Mouse (Mus musculus): ENCODE measurements around the gene Adcyap1r1. TPM values are rescaled to one million over a fixed set of nuclear protein-coding genes. Genes with fewer than 3 reads are reported as not detected.

Adcyap1r1 gene
- total RNA-seq, 2 experiments from 2014 or later: 8.6 to 11.9 TPM

DNA sequence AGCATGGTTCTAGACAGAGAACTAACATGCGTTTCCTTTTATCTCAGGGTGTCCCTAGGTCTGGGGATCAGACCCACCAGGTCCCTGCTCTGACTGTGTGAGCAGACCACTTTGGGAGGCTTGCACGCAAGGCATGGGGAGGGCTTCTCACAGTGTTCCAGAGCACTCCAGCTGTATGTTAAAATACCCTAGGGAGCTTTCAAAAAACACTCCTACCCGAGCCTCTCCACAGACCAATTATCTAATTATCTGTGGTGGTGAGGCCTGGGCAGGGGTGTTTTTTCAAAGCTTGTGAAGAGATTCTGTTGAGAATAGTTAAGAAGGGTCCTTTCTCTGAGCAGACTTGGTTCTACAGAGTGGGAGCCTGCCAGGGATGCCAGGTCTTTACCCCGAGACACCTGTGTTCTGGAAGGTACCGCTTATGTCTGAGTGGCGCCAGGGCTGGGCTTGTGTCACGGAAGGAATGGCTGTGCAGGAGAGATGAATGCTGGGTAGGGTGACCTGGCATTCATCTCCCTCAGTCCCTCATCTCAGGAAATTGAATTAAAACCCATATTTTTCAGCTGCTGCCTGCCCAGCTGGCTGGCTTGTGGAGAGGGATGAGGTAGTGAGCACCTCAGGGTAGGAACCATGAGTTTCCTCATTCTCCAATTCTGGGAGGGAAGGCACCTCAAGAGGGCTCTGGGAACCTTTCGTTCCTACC, 2.7 kb upstream of the Adcyap1r1 start:
- DNase-seq: no peak

- DNase-seq: no peak
Measured at GRCm38 (mm10) chr6:55452381-55452780, 603 bp downstream of the Adcyap1r1 start.

- DNase-seq: peak; percentile 49
Measured at GRCm38 (mm10) chr6:55453548-55453947, 1.8 kb downstream of the Adcyap1r1 start.

DNA sequence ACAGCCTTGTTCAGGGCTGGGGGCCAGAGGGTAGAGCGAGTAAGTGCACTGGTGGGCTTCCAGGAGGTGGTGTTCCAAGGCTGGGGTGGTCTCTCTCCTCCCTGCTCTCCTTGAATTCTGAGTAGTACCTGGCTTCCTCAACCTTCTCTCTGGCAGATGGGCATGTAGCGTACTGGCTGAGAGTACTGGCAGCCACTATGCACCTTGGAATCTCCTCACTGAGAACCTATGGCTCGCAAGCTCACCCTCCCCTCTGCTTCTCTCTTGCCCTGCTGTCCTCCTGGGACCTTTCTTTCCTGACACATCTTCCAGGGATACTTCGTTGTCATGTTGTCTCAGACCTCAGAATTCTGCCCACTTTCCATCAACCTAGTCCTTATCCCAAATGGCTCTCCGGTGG, 3.9 kb downstream of the Adcyap1r1 start:
- DNase-seq: no peak

DNA sequence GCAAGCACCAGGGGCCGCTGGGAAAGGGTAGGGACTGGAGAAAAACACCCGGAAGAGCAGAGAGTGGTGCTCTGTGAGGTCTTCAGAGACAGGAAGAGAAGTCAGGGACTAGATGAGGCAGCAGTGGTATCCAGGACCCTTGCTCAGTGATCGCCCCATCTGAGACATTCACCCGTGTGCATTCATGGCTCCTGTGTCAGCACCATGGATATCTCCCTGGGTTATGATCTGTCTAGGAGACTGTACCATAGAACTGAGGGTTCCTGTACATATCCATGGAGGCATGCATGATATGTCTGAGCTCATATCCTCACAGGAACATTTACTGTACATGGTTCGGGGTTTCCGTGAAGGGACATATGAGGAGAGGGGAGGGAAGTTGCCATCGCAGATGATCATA, 5.9 kb downstream of the Adcyap1r1 start:
- DNase-seq: no peak

DNA sequence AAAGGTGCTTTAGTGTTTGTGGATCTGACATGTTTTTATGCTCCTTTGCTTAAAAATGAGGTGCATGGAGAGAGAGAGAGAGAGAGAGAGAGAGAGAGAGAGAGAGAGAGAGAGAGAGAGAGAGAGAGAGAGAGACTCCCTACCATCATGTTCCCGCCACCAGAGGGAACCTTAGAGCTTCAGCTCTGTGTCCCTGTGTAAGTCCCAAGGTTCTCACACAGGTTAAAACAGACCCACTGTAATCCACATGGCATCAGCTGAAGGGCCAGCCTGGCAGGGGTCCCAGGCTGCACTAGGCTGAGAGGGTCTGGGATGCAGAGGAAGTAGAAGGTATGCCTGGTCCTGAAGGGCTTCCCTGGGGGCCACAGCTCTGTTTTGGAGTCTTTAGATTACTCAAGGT, 6.4 kb downstream of the Adcyap1r1 start:
- no peak for DNase-seq

DNA sequence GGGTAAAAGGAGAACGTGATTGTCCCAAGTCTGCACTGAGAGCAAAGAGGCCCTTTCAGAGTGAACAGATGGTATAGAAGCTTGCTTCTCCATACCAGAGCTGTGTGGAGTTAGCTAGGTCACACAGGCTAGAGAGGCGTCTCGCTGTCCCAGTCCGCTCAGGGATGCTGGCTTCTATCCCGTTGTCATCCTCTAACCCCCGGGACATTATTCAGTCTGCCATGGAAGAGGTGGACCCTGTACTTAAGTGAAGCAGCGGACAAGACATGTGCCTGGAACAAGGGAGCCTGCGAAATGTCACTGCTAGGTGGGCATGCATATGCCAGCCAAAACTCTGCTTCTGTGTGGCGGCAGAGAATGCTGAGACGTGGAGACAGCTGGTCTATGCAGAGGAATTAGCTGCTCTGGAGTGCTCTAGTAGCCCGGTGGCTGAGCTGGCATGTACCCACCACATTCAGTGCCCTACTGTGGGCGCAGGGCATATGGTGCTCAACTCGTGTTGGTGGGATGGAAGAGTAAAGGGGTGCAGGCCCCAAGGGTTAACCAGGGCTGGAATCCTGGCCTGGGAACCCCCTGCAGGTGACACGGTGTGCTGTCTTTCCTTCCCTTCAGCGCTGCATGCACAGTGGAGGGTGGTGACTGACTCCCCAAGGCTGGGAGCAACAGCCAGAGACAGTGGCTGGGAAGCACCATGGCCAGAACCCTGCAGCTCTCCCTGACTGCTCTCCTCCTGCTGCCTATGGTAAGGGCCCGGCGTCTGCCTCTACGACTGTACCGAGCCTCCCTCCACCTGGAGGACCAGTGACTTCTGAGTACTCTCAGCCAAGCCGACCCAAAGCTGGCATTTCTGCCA, 8.0 kb downstream of the Adcyap1r1 start:
- no peak for DNase-seq

DNA sequence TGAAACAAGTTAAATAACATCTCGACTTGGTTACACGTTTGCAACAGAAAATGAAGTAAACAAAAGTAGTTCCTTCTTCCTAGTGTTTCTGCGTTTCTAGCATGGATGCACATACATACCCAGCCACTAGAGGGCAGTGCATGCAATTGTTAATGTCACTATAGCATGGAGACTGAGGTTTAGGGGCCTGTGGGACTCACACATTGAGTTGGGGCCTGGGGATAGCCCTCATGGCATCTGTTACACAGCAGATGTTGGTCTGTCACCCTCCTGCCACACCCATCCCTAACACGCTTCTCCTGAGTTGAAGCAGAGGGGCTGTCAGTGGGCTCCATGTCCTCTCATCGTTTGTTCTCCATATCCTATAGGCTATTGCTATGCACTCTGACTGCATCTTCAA, 9.4 kb downstream of the Adcyap1r1 start:
- peak; percentile 22 for DNase-seq

GRCm38 (mm10) chr6:55461678-55462077, 9.9 kb downstream of the Adcyap1r1 start:
- no peak for DNase-seq

DNA sequence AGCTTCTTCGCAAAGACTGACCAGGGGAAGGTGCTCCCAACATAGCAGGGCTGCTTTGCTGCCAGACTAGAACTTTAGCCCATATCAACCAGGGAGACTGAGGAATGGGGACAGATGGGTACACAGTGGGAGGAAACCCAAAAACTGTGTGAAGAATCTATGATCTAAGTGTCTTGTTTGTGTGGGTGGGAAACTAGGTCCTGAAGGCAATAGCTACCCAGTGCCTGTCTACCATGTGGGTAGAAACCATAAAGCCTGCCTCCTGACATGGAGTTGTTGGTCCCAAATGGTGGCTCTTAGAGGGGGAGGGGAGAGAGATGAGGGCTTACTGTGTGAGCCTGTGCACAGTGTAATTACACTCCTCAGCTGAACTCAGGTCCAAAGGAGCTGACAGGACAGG, 10.6 kb downstream of the Adcyap1r1 start:
- DNase-seq: no peak

DNA sequence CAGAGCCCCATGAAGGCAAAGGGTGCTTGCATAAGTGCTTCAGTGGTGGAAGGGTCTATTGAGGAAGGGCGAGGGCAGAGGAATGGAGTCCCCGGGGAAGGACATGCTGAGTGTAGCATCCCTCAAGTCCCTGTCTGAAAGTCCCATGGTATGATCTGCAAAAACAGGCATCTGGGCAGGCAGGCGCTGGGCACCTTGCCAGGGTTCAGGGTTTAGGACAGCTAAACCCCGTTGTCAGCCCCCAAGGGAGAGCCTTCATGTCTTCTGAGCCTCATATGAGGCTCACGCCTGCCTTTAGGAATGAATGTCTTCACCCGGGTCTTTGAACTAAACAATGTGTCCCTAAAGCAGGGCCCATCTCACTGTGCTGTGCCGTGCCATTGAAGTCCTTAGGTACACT, 12.2 kb downstream of the Adcyap1r1 start:
- DNase-seq: peak; percentile 23

GRCm38 (mm10) chr6:55465311-55465710, 13.5 kb downstream of the Adcyap1r1 start:
- peak; percentile 81 for DNase-seq

DNA sequence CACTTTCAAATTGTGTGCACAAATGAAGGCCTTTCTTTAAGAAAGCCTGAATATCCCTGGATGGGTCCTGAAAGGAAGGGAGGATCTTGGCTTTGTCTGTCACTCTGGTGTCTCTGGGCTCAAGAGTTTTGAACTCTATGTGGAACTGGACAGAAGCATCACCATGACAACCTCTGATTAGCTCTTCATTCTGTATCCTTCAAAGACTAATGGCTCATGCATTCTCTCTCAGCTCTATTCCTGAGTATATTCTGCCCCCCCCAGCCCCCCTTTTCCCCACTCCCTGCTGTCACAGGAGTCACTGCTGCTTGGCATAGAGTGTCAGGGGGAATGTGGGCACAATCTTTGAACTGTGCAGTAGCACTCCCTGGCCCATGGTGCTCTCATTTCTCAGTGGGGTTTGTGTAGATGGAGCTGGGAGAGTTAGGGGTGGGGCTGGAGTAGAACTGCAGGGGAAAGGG, 14.6 kb downstream of the Adcyap1r1 start:
- DNase-seq: no peak

DNA sequence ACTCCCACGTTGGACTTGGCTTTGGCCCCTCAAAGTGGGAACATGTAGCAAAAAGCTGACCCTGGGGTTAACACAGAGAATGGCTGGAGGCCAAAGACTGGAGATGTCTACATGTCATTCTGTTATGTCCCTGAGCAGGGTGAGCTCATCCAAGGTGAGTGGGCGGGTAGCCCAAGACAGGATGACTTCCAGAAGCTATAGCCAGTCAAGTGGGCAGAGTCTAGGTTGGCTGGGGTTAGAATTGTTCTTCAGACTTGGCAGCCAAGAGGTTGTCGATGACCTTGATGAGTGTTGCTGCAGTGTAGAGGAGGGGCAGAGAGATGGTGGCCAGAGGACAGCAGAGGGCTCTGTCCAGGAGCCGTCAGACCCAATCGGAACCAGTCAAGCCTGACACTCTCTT, 18.9 kb downstream of the Adcyap1r1 start:
- DNase-seq: peak; percentile 18

GRCm38 (mm10) chr6:55472381-55472780, 20.6 kb downstream of the Adcyap1r1 start:
- DNase-seq: no peak

GRCm38 (mm10) chr6:55480988-55481387, 29.2 kb downstream of the Adcyap1r1 start:
- DNase-seq: no peak

DNA sequence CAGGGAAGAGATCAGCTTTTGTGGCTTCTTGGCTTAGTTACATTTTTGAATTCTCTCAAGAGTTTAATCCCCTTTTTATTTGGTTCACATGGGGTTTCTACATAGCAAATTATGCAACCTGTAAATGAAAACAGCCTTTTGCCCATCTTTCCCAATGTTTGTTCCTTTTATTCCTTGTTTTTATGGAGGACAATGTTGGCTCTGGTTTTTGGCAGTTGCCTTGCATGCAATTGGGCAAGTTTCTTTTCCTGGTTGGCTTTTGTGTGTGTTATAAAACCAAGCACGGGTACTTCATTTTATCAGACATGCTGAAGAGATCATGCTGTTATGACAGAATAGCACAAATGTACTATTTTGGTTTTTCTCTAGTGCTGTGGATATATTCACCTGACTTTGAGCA, 30.7 kb downstream of the Adcyap1r1 start:
- DNase-seq: no peak

- DNase-seq: no peak
Measured at GRCm38 (mm10) chr6:55483360-55483759, 31.6 kb downstream of the Adcyap1r1 start.

GRCm38 (mm10) chr6:55484224-55484623, 32.4 kb downstream of the Adcyap1r1 start:
- DNase-seq: no peak

- DNase-seq: no peak
Measured at GRCm38 (mm10) chr6:55485216-55485615, 33.4 kb downstream of the Adcyap1r1 start.

- peak; percentile 53 for DNase-seq
Measured at GRCm38 (mm10) chr6:55487726-55488125, 35.9 kb downstream of the Adcyap1r1 start.

- DNase-seq: no peak
Measured at GRCm38 (mm10) chr6:55496201-55496600, 44.4 kb downstream of the Adcyap1r1 start.

DNA sequence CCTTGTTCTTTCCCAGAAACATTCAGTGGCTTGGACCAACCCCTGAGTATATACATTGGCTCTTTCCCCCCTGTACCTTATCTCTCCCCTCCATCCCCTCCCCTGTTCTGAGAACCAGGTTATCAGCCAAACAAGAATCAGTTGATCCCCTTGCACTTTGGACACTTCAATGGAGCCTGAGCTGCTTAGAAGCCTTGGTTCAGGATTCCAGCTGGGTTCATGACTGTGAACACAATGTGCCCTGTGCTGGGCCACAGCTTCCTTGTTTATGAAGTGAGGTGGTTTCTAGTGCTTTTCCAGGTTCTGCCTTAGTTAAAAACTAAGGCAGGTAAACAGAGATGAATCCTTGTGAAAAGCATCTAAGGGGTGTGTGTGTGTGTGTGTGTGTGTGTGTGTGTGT, 47.0 kb downstream of the Adcyap1r1 start:
- DNase-seq: no peak

DNA sequence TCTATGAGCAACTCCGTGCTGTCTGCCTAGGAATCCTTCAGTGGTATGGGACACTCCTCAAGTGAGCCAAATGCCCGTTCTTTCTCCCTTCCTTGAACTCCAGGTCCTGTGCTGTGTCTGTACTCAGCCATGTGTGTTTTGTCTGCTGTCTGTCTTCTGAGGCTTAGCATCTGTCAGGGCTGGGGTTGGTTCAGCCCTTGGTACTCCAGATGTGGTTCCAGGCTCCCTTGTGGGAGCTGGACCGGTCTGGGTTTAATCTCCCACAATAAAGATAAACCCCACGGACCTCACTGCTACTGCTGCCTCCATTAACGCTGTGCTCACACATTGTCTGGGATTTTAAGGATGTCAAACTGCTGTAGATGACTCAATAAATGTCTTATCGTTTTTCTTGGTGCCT, 49.3 kb downstream of the Adcyap1r1 start:
- no peak for DNase-seq
